Mouse (Mus musculus): ENCODE data around the gene Rab19.

DNA sequence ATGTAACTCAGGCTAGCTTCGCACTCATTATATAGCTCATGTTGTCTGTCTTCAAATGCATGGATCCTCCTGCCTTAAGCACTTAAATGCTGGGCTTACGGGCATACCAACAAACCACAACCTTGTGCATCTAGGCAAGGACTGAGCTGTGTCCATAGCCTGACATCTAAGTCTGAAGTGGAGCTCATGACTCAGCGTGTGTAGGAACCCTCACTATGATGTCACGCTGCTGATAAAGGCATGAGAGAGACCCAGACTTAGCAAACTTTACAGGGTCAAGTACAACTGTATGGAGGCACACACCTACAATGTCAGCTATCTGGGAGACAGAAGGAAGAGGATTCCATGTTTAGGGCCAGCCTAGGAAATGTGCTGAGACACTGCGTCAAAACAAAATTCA, 25.5 kb downstream of the Rab19 start:
- no peak for TF ChIP-seq POLR2A (IDR thresholded peaks at IDR 0.05; ENCODE audit: control insufficient read depth, low read depth, low read length)
- no peak for TF ChIP-seq CTCF (IDR thresholded peaks at IDR 0.05; ENCODE audit: control insufficient read depth, insufficient read depth, insufficient replicate concordance, low read depth, low read length)
